Mouse (Mus musculus) hindbrain, embryonic 16.5 days (tissue): Measurements from ENCODE around the gene Klk1b16. TPM values are rescaled to one million over a fixed set of nuclear protein-coding genes. Genes with fewer than 3 reads are reported as not detected.

Experiments
- polyA plus RNA-seq: library from polyadenylated mRNA; unstranded; fragments of >200 nt; fragmentation: Nextera tagmentation; extraction: Ambion mirVana; gene quantifications from 2 replicates; pipeline ENCODE4 v1.2.1, GENCODE M21; 2015

Klk1b16 gene
- polyA plus RNA-seq, 1 experiment from 2014 or later = not detected

Other genes starting within 250 kb of the Klk1b16 start
- not detected in 2 replicates for gene Klk15, start 203.0 kb upstream of the Klk1b16 start, polyA plus RNA-seq
- gene Klk1b8, start 186.1 kb upstream of the Klk1b16 start, polyA plus RNA-seq = not detected in 2 replicates
- not detected in 2 replicates for gene Klk1b1, start 170.0 kb upstream of the Klk1b16 start, polyA plus RNA-seq
- gene Klk1b9, start 160.7 kb upstream of the Klk1b16 start, polyA plus RNA-seq = not detected in 2 replicates
- not detected in 2 replicates for gene Klk1b11, start 140.9 kb upstream of the Klk1b16 start, polyA plus RNA-seq
- gene Klk1b26, start 124.6 kb upstream of the Klk1b16 start, polyA plus RNA-seq = not detected in 2 replicates
- gene Klk1b27, start 84.5 kb upstream of the Klk1b16 start, polyA plus RNA-seq = 0.24 TPM in 1 of 2 replicates, not detected in the other
- gene Klk1b21, start 34.4 kb upstream of the Klk1b16 start, polyA plus RNA-seq = not detected in 2 replicates
- not detected in 2 replicates for gene Klk1b22, start 24.1 kb upstream of the Klk1b16 start, polyA plus RNA-seq
- gene Klk1b24, start 51.5 kb downstream of the Klk1b16 start, polyA plus RNA-seq = not detected in 2 replicates
- not detected in 2 replicates for gene Klk1b3, start 61.4 kb downstream of the Klk1b16 start, polyA plus RNA-seq
- gene Klk1b4, start 70.7 kb downstream of the Klk1b16 start, polyA plus RNA-seq = not detected in 2 replicates
- gene Klk1b5, start 79.2 kb downstream of the Klk1b16 start, polyA plus RNA-seq = not detected in 2 replicates
- not detected in 2 replicates for gene Klk1, start 88.6 kb downstream of the Klk1b16 start, polyA plus RNA-seq
- gene Gm36864, start 99.4 kb downstream of the Klk1b16 start, polyA plus RNA-seq = 0.15 TPM in 1 of 2 replicates, not detected in the other
- gene 1700028J19Rik, start 109.9 kb downstream of the Klk1b16 start, polyA plus RNA-seq = 0.67 and 1.7 TPM in 2 replicates
- gene 2410002F23Rik, start 110.0 kb downstream of the Klk1b16 start, polyA plus RNA-seq = 216 and 218 TPM in 2 replicates
- 0.12 TPM in 1 of 2 replicates, not detected in the other for gene Acp4, start 120.6 kb downstream of the Klk1b16 start, polyA plus RNA-seq
- gene Gm15517, start 124.7 kb downstream of the Klk1b16 start, polyA plus RNA-seq = not detected in 2 replicates
- gene Clec11a, start 170.1 kb downstream of the Klk1b16 start, polyA plus RNA-seq = 3.5 and 3.6 TPM in 2 replicates
- 33.1 and 33.6 TPM in 2 replicates for gene Shank1, start 173.5 kb downstream of the Klk1b16 start, polyA plus RNA-seq
- 74.8 and 75.6 TPM in 2 replicates for gene Syt3, start 247.3 kb downstream of the Klk1b16 start, polyA plus RNA-seq
- 3.6 and 3.8 TPM in 2 replicates for gene 1700008O03Rik, start 249.1 kb downstream of the Klk1b16 start, polyA plus RNA-seq